Mouse (Mus musculus): ENCODE measurements around the gene Slc22a27. TPM values are rescaled to one million over a fixed set of nuclear protein-coding genes. Genes with fewer than 3 reads are reported as not detected.

Gene Slc22a27
- polyA plus RNA-seq, 1 experiment from 2014 or later: not detected

Small RNA genes within 50 kb of the gene (microRNA-seq; reads per million reads assigned to microRNA genes)
- gene Gm24951: not detected

Other genes starting within 250 kb of the Slc22a27 start
- gene Slc22a26, start 163.4 kb downstream of the Slc22a27 start, polyA plus RNA-seq (2015; fragmentation: Nextera tagmentation; extraction: Ambion mirVana): not detected in 2 replicates
- not detected in 2 replicates for gene Slc22a28, start 166.0 kb upstream of the Slc22a27 start, polyA plus RNA-seq (2015; fragmentation: Nextera tagmentation; extraction: Ambion mirVana)

Data from heart, embryonic 16.5 days (tissue).